Mouse (Mus musculus): Measurements from ENCODE around the gene Hoxb2. TPM values are rescaled to one million over a fixed set of nuclear protein-coding genes. Genes with fewer than 3 reads are reported as not detected.
A peak's percentile ranks its signal among the peaks of the same experiment; 100 is the strongest.

Hoxb2 gene
- polyA plus RNA-seq, 1 experiment from 2014 or later, result 36.9 TPM

DNA sequence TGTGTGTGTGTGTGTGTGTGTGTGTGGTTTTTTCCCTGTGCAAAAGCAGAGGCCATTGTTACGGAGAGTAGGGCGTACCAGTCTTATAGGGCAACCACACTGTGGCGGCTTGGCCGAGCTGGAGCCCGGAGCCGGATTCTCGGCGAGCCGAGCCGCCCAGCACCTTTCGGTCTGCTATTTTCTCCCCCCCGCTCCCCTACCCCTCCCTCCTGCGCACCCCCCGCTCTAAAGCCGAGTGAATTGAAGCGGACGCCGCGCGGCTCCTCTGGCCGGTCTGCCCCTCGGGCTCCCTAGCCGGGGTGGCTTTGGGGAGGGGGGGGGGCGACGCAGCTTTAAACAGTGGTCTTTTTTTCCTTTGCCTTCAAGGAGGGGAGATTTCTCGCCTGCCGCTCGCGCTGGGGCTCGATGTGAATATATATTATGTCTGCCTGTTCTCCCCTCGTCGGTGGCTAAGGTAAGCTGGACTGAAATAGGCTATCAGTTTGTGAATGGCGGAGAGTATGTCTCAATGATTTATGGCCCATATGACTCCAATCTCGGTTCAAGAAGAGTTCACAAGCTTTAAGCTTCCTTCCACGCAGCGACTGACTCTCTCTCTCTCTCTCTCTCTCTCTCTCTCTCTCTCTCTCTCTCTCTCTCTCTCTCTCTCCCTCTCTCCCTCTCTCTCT is 9.5 kb upstream of the Hoxb2 start:
- 0% methylated on average over 32 of the region's 36 CpGs for WGBS
- Histone ChIP-seq H3K4me1 (peaks cover 48% of the 10 kb centered on the region), H3K27me3 (peaks cover 72% of the 10 kb centered on the region)

DNA sequence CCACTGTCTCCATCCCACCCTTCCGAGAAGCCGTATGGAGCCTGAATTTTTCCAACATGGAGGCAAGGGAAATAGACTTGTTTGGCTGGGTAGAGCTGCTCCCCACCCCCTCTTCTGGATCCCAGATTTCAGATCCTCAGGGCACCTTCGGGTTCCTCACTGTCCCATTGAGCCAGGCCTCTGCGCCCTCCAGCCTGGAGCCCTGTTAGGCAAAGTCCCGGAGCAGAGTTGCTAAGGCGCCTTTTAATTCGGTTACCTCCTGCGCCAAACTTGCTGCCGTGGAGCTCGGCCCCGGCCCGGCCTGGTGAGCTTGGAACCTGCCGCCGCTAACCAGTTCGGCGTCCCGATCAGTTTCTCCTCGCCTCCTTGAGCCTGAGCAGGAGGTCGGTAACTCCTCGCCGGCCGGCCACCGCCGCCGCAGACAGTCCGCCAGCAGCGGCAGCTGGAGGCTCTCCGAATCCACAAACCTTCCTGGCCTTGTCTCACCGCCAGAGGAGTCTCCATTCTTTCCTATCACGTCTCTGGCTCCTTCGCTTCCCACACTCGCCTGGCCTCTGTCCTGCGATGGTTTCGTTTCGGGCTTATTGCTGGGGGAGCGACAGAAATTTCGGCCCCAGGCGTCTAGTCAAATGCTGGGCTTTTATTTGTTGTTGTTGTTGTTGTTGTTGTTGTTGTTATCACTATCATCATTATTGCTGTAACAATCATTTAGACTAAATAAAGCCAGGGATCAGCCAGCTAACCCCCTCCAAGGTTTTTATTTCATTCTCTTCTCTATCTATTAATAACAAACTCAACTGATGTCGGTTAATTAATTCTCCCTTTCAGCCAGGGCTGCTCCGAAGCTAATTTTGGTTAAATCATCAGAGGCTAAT is 8.4 kb upstream of the Hoxb2 start:
- Histone ChIP-seq H3K27me3 (peaks cover 73% of the 10 kb centered on the region), H3K36me3 (no peaks in the 10 kb centered on the region), H3K27ac (peak overlapping the region; percentile 99), H3K4me3 (peak overlapping the region; percentile 48), H3K4me1 (peaks cover 46% of the 10 kb centered on the region), H3K4me2 (peak overlapping the region; percentile 80), H3K9ac (peak overlapping the region; percentile 70), H3K9me3 (no peaks in the 10 kb centered on the region)
- 2% methylated on average over 40 of the region's 40 CpGs for WGBS
- ATAC-seq (ENCODE audit: borderline replicate concordance, extremely low read depth, low FRiP score, low TSS enrichment), result no peak

More for the DNA sequence above, 9.5 kb upstream of the Hoxb2 start:
- Histone ChIP-seq H3K9me3 (no peaks in the 10 kb centered on the region), H3K4me3 (peak overlapping the region; percentile 48), H3K9ac (peak overlapping the region; percentile 40), H3K27ac (peak overlapping the region; percentile 99), H3K36me3 (no peaks in the 10 kb centered on the region), H3K4me2 (peak overlapping the region; percentile 80)
- ATAC-seq (ENCODE audit: borderline replicate concordance, extremely low read depth, low FRiP score, low TSS enrichment), result peak; percentile 47

DNA sequence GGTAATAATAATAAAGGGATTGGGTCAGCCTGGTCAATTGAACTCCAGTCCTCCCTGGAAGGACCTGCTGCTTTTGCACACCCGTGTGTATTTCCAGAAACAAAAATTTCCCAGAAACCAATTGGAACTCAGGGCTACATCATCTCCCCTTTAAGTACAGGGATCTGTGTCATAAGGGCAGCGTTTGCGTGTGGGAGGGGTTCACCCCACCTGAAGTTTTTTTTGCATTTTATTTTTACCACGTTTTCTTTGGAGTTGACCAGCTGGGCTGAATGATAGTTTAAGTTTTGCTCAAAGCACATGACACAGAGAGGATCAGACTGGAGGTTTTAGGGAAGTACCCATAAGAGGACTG is 7.8 kb upstream of the Hoxb2 start:
- H3K9me3 ChIP-seq, result no peaks in the 10 kb centered on the region
- peak overlapping the region; percentile 80 for H3K4me2 ChIP-seq
- 11% methylated on average over 4 of the region's 4 CpGs for WGBS
- peak overlapping the region; percentile 70 for H3K9ac ChIP-seq
- H3K27me3 ChIP-seq, result peaks cover 71% of the 10 kb centered on the region
- H3K4me3 ChIP-seq, result peak overlapping the region; percentile 48
- no peaks in the 10 kb centered on the region for H3K36me3 ChIP-seq
- no peak for ATAC-seq (ENCODE audit: borderline replicate concordance, extremely low read depth, low FRiP score, low TSS enrichment)
- H3K27ac ChIP-seq, result peak overlapping the region; percentile 99
- peaks cover 45% of the 10 kb centered on the region for H3K4me1 ChIP-seq

DNA sequence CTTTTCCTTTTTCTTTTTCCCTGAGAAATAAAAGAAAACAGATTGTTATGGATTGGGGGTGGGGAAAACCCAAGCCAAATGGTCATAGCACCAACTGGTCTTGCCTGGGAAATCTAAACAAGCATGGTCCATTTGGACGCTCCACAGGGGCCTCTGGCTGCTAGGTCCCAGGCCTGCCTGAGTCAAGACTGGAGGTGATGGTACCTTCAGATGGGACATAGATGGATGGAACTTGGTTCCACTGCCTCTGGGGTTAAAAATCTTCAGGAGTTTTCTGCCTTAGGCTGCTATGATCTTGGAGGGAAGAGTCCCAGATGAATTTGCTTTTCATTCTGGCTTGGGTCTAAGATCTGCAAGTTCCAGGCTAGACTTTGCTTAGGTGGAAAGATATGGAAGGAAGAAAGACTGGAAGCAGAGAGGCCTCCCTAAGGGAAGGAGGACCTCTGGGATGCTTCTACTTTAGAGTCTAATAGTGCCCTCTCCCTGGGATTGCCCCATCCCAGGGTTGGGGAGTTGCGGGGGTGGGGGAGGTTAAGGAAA is 7.0 kb upstream of the Hoxb2 start:
- H3K4me3 ChIP-seq, result peak overlapping the region; percentile 18

DNA sequence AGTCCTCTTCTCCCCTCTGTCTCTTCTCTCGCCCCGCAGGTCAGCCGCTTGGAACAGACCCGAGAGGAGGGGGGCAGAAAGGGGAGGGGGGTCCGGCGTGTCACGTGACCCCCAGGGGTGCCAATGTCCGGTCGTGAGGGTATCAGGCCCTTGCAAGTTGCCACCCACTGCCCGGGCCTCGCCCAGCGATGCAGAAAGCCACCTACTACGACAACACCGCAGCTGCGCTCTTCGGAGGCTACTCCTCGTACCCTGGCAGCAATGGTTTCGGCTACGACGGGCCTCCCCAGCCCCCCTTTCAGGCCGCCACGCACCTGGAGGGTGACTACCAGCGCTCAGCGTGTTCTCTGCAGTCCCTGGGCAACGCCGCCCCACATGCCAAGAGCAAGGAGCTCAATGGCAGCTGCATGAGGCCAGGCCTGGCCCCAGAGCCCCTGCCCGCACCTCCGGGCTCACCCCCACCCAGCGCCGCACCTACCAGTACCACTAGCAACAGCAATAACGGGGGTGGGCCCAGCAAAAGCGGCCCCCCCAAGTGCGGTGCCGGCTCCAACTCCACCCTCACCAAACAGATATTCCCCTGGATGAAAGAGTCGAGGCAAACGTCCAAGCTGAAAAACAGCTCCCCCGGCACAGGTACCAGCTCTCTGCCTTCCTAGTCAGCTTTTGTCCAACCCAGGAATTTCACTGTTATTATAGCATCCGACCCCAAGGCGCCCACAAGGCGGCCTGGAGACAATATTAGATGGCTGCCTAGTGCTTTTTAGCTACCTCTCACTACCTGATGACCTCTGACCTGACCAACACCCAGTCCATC is 6.1 kb upstream of the Hoxb2 start:
- no peak for ATAC-seq (ENCODE audit: borderline replicate concordance, extremely low read depth, low FRiP score, low TSS enrichment)
- peak overlapping the region; percentile 80 for H3K4me2 ChIP-seq
- peak overlapping the region; percentile 34 for H3K4me3 ChIP-seq
- H3K4me1 ChIP-seq, result peaks cover 41% of the 10 kb centered on the region
- H3K9ac ChIP-seq, result peak overlapping the region; percentile 70
- 12% methylated on average over 37 of the region's 40 CpGs for WGBS
- peaks cover 65% of the 10 kb centered on the region for H3K27me3 ChIP-seq
- H3K27ac ChIP-seq, result peak overlapping the region; percentile 99
- H3K9me3 ChIP-seq, result no peaks in the 10 kb centered on the region
- H3K36me3 ChIP-seq, result no peaks in the 10 kb centered on the region

More for the DNA sequence above, 7.0 kb upstream of the Hoxb2 start:
- 20% methylated on average over 2 of the region's 2 CpGs for WGBS
- ATAC-seq (ENCODE audit: borderline replicate concordance, extremely low read depth, low FRiP score, low TSS enrichment), result no peak
- peak overlapping the region; percentile 70 for H3K9ac ChIP-seq
- peaks cover 44% of the 10 kb centered on the region for H3K4me1 ChIP-seq
- H3K4me2 ChIP-seq, result peak overlapping the region; percentile 80
- H3K27me3 ChIP-seq, result peaks cover 70% of the 10 kb centered on the region
- H3K9me3 ChIP-seq, result no peaks in the 10 kb centered on the region
- peak overlapping the region; percentile 99 for H3K27ac ChIP-seq
- H3K36me3 ChIP-seq, result no peaks in the 10 kb centered on the region

DNA sequence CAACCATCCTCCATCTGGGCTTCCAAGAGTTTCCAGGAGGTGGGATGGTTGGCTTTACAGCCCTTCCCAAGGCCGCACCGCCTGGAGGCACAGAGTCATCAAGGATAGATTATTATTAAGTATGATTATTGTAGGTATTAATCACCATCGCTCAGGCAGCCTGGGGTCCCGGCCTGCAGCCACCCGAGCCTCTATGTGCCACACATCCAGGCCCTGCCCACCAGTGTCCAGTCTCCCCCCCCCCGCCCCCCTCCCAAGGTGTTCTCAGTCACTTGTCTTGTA is 5.5 kb upstream of the Hoxb2 start:
- peak overlapping the region; percentile 80 for H3K4me2 ChIP-seq
- peaks cover 43% of the 10 kb centered on the region for H3K4me1 ChIP-seq
- H3K9me3 ChIP-seq, result no peaks in the 10 kb centered on the region
- no peak for ATAC-seq (ENCODE audit: borderline replicate concordance, extremely low read depth, low FRiP score, low TSS enrichment)
- peak overlapping the region; percentile 34 for H3K4me3 ChIP-seq
- no peaks in the 10 kb centered on the region for H3K36me3 ChIP-seq
- H3K27ac ChIP-seq, result peak overlapping the region; percentile 99
- H3K9ac ChIP-seq, result peak overlapping the region; percentile 70
- H3K27me3 ChIP-seq, result peaks cover 65% of the 10 kb centered on the region
- 24% methylated on average over 6 of the region's 6 CpGs for WGBS

DNA sequence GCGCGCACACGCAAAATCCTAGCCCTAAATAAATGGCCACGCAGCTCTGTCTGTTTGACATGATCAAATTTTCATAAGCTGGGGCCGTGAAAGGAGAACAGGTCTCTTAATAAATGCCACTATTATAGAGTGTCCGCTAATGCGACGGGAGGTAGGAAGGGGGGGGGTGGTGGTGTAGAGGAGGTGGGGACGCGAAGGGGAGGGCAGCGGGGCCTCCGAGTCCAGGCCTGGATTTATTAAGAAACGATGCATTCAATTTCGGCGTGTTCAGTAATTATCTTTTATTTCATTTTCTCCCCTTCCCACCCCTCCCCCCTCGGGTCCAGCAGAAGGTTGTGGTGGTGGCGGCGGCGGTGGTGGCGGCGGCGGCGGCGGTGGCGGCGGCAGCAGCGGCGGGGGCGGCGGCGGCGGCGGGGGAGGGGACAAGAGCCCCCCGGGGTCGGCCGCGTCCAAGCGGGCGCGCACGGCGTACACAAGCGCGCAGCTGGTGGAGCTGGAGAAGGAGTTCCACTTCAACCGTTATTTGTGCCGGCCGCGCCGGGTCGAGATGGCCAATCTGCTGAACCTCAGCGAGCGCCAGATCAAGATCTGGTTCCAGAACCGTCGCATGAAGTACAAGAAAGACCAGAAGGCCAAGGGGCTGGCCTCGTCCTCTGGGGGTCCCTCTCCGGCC is 5.0 kb upstream of the Hoxb2 start:
- Histone ChIP-seq H3K4me1 (peaks cover 47% of the 10 kb centered on the region), H3K9ac (peak overlapping the region; percentile 70), H3K4me2 (peak overlapping the region; percentile 80), H3K9me3 (no peaks in the 10 kb centered on the region), H3K4me3 (peak overlapping the region; percentile 34), H3K27me3 (peaks cover 65% of the 10 kb centered on the region), H3K36me3 (no peaks in the 10 kb centered on the region), H3K27ac (peak overlapping the region; percentile 99)
- no peak for ATAC-seq (ENCODE audit: borderline replicate concordance, extremely low read depth, low FRiP score, low TSS enrichment)
- 2% methylated on average over 33 of the region's 56 CpGs for WGBS

DNA sequence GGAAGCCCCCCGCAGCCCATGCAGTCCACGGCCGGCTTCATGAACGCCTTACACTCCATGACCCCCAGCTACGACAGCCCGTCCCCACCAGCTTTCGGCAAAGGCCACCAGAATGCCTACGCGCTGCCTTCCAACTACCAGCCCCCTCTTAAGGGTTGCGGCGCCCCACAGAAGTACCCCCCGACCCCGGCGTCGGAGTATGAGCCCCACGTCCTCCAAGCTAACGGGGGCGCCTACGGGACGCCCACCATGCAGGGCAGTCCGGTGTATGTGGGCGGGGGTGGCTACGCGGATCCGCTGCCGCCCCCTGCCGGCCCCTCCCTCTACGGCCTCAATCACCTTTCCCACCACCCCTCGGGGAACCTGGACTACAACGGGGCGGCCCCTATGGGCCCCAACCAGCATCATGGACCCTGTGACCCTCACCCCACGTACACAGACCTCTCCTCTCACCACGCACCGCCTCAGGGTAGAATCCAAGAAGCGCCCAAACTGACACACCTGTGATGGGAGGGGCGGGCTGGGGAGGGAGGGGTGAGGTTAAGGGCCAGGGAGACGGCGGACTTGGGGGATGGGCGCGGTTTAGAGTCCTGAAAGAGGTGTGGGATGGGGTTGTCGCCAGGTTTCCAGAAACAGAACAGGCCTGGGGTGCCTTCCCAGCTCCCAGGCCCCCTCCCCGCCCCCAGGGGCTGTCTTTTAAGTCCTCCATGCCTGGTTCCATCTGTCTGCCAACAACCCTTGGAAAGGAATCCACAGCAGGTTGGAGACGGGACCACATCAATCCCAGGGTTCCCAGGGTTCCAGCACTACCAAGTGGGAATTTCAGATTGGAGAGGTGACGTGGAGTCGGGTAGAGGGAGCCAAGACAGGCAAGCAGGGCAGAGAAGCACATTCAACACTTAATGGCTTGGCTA is 4.2 kb upstream of the Hoxb2 start:
- ATAC-seq (ENCODE audit: borderline replicate concordance, extremely low read depth, low FRiP score, low TSS enrichment), result peak; percentile 4; the same call in 1 of the 2 replicates
- H3K27me3 ChIP-seq, result peaks cover 72% of the 10 kb centered on the region
- no peaks in the 10 kb centered on the region for H3K9me3 ChIP-seq
- peak overlapping the region; percentile 99 for H3K27ac ChIP-seq
- H3K4me1 ChIP-seq, result peaks cover 54% of the 10 kb centered on the region
- peak overlapping the region; percentile 34 for H3K4me3 ChIP-seq
- peak overlapping the region; percentile 80 for H3K4me2 ChIP-seq
- 4% methylated on average over 44 of the region's 45 CpGs for WGBS
- H3K36me3 ChIP-seq, result no peaks in the 10 kb centered on the region
- peak overlapping the region; percentile 70 for H3K9ac ChIP-seq

DNA sequence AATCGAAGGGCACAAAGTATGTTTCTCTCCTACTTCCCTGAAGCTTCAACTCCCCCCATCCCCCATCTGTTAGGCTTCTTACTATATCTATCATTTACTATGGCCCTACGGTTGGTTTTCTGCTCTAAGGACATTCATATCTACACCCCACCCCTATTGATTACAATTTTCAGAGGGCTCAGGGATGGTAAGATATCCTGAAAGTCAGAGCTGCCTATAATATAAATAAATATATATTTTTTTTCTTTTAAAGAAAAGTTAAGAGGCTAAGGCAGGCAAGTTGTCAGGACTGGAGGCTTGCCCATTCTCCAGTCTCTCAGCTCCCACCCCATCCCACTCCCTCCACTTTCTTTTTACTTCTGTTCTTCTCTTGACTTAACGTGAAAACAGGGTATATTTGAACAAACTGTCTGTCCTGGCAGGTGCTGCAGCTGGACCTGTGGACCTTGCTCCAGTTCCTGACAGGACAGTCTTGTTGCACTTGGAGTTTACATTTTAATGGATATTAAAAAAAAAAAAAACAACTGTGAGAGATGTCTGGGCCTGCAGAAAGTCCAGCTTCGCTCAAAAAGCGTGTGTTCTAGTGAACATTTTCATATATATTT is 3.3 kb upstream of the Hoxb2 start:
- Histone ChIP-seq H3K4me1 (peaks cover 57% of the 10 kb centered on the region), H3K9ac (0 out of 2 replicates have a peak overlapping the region, but pooled peaks have one; percentile 70), H3K36me3 (no peaks in the 10 kb centered on the region), H3K4me3 (no peak overlapping the region), H3K27ac (peak overlapping the region; percentile 99), H3K27me3 (peaks cover 70% of the 10 kb centered on the region), H3K9me3 (no peaks in the 10 kb centered on the region), H3K4me2 (peak overlapping the region; percentile 80)
- ATAC-seq (ENCODE audit: borderline replicate concordance, extremely low read depth, low FRiP score, low TSS enrichment), result no peak
- WGBS, result 40% methylated on average over 5 of the region's 5 CpGs

DNA sequence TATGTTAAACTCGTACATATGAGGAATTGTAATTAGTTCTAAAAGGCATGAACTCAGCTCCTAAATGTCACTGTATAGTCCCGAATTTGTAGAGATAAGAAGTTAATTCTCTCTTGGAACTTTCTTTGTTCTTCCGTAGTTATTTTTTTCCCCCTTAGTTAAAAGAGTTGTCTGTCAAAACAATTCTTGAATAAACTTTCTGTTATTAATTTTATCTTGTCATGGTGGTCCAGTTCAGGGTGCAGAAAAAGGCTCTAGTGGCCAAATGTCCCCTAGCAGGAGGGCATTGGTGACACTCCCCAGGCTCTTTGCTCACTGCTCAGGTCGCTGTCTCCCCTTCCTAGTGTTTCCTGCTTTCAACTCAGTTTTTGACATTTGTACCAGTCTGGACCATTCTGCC is 2.6 kb upstream of the Hoxb2 start:
- H3K4me3 ChIP-seq, result no peak overlapping the region
- peak overlapping the region; percentile 97 for H3K27ac ChIP-seq
- no peaks in the 10 kb centered on the region for H3K9me3 ChIP-seq
- H3K36me3 ChIP-seq, result no peaks in the 10 kb centered on the region
- no peak overlapping the region for H3K9ac ChIP-seq
- 20% methylated on average over 4 of the region's 4 CpGs for WGBS
- peak overlapping the region; percentile 40; the same call in 1 of the 2 replicates for H3K4me2 ChIP-seq
- no peak for ATAC-seq (ENCODE audit: borderline replicate concordance, extremely low read depth, low FRiP score, low TSS enrichment)
- peaks cover 57% of the 10 kb centered on the region for H3K4me1 ChIP-seq
- H3K27me3 ChIP-seq, result peaks cover 68% of the 10 kb centered on the region
